ENCODE assay signal across 9 mouse cellular contexts in the genomic region with DNA sequence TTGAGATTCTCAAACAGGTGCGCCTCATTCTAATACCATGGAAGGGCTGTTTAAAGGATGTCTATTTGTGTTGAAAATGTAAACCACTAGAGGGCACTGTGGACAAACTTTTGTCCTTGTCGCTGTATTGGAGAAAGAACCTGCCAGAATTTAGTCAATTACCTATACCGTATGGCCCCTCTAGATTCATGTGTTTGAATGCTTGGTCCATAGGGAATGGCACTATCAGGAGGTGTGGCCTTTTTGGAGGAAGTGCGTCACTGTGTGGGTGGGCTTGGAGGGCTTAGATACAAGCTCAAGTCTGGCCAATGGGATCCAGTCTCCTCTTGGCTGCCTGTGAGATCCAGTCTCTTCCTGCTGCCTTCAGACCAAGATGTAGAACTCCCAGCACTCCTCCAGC.
DNase-seq lines count a peak whose midpoint lies in the region; ATAC-seq and TF ChIP-seq lines count a peak whose summit lies in the region.
"Had no signal": no experiment of that assay in that cellular context is flagged by ENCODE, and none has a peak within 500 bp of the region (broad histone marks: within the 10 kb centered on the region; RNA-seq: fewer than 3 reads in every experiment).

No protein-coding gene starts in this region.

- H3K9me3 ChIP-seq in heart, embryonic 12.5 days (replicated peaks): no peaks in the 10 kb centered on the region
- H3K9me3 ChIP-seq in CH12.LX (replicated peaks; ENCODE audit: low read length): peaks cover 25% of the 10 kb centered on the region
- H3K9me3 ChIP-seq in neural tube, embryonic 12.5 days: 0 out of 2 replicates have a peak, but pooled peaks cover 5% of the 10 kb centered on the region
- H3K9me3 ChIP-seq: limb, embryonic 15.5 days had no signal

- no peak for TF ChIP-seq EP300 in heart, adult 2 months (IDR thresholded peaks at IDR 0.05; ENCODE audit: insufficient read depth, low read depth, low read length)
- no peak for TF ChIP-seq EP300 in CH12.LX (IDR thresholded peaks at IDR 0.05; ENCODE audit: low read length)

- H3K79me2 ChIP-seq in heart, adult 2 months (replicated peaks; ENCODE audit: control insufficient read depth, insufficient read depth, low read length): no peaks in the 10 kb centered on the region; the same call in 1 of the 2 replicates
- no peaks in the 10 kb centered on the region for H3K79me2 ChIP-seq in CH12.LX (replicated peaks; ENCODE audit: control insufficient read depth, extremely low read depth, insufficient read depth, poor library complexity, severe bottlenecking)

- H3K4me1 ChIP-seq in heart, adult 2 months (ENCODE audit: control insufficient read depth, insufficient read depth, low read length): no peaks in the 10 kb centered on the region
- H3K4me1 ChIP-seq in heart, embryonic 12.5 days (replicated peaks): no peaks in the 10 kb centered on the region
- no peaks in the 10 kb centered on the region for H3K4me1 ChIP-seq in CH12.LX (ENCODE audit: control insufficient read depth in 1 of 2, insufficient read depth in 2 of 2)
- H3K4me1 ChIP-seq in neural tube, embryonic 12.5 days: peaks cover 3% of the 10 kb centered on the region; the same call in 1 of the 2 replicates
- H3K4me1 ChIP-seq: limb, embryonic 15.5 days had no signal

- peak; percentile 72 for TF ChIP-seq CTCF in heart, adult 2 months (IDR thresholded peaks at IDR 0.05)
- peak in 1 of 2 experiments; percentile 61; a peak in 2 of 4 replicates for TF ChIP-seq CTCF in CH12.LX (conservative IDR thresholded peaks at IDR 0.05 in 1 of 2, IDR thresholded peaks at IDR 0.05 in 1 of 2; ENCODE audit: low read depth in 2 of 2, low read length in 2 of 2)

- intact Hi-C loops in heart, adult 2 months (cut with DNase I): loop anchor here (1.0 kb wide), 1 partner anchor 805 kb away; no protein-coding TSS in a partner anchor

- H3K27me3 ChIP-seq in heart, adult 2 months (ENCODE audit: control insufficient read depth, insufficient read depth, low read length): no peaks in the 10 kb centered on the region
- no peaks in the 10 kb centered on the region for H3K27me3 ChIP-seq in heart, embryonic 12.5 days (replicated peaks)
- H3K27me3 ChIP-seq in CH12.LX (replicated peaks): peaks cover 7% of the 10 kb centered on the region
- H3K27me3 ChIP-seq in neural tube, embryonic 12.5 days (replicated peaks): no peaks in the 10 kb centered on the region

- peak; percentile 59 for TF ChIP-seq RAD21 in CH12.LX (IDR thresholded peaks at IDR 0.05; ENCODE audit: low read depth, low read length)

- H3K4me3 ChIP-seq in heart, adult 2 months: no peak overlapping the region
- H3K4me3 ChIP-seq in heart, embryonic 12.5 days: no peak overlapping the region
- H3K4me3 ChIP-seq in CH12.LX (replicated peaks in 1 of 3; ENCODE audit: low read depth in 2 of 3, low read length in 2 of 3, poor library complexity in 1 of 3): no peak overlapping the region
- H3K4me3 ChIP-seq in neural tube, embryonic 12.5 days: no peak overlapping the region
- H3K4me3 ChIP-seq: limb, embryonic 15.5 days had no signal

- ATAC-seq in heart, embryonic 12.5 days (ENCODE audit: insufficient number of reproducible peaks, low FRiP score): no peak
- ATAC-seq in neural tube, embryonic 12.5 days (ENCODE audit: low FRiP score, low read depth): peak; percentile 50; the same call in 1 of the 2 replicates

- no peak overlapping the region for H3K27ac ChIP-seq in heart, adult 2 months
- H3K27ac ChIP-seq in heart, embryonic 12.5 days (ENCODE audit: poor library complexity, severe bottlenecking): no peak overlapping the region
- H3K27ac ChIP-seq in CH12.LX (ENCODE audit: insufficient read depth, low read depth): no peak overlapping the region
- H3K27ac ChIP-seq in neural tube, embryonic 12.5 days: no peak overlapping the region
- H3K27ac ChIP-seq: limb, embryonic 15.5 days had no signal

- no peaks in the 10 kb centered on the region for H3K36me3 ChIP-seq in heart, adult 2 months (ENCODE audit: control insufficient read depth, insufficient read depth, low read length)
- H3K36me3 ChIP-seq in heart, embryonic 12.5 days: no peaks in the 10 kb centered on the region
- no peaks in the 10 kb centered on the region for H3K36me3 ChIP-seq in CH12.LX (replicated peaks in 1 of 2; ENCODE audit: control insufficient read depth in 1 of 2, insufficient read depth in 1 of 2, low read length in 1 of 2)
- H3K36me3 ChIP-seq in neural tube, embryonic 12.5 days: no peaks in the 10 kb centered on the region
- H3K36me3 ChIP-seq: limb, embryonic 15.5 days had no signal

- no peak for DNase-seq in heart, adult 2 months
- DNase-seq in CH12.LX (ENCODE audit: extremely low read depth): peak; percentile 52
- DNase-seq in cerebellum, adult 8-10 months: peak; percentile 62
- DNase-seq in frontal cortex, postnatal 14 days (ENCODE audit: low spot score in 2 of 2): peak; percentile 23 to 27
- DNase-seq in layer of hippocampus, postnatal 14 days (ENCODE audit: low spot score in 2 of 2): peak; percentile 41 to 65
- DNase-seq in spleen, postnatal 4 days (ENCODE audit: low spot score in 2 of 2): no peak

- no peak for TF ChIP-seq POLR2A in heart, adult 2 months (IDR thresholded peaks at IDR 0.05; ENCODE audit: insufficient read depth, low read depth, low read length)
- no peak for TF ChIP-seq POLR2A in CH12.LX (IDR thresholded peaks at IDR 0.05; ENCODE audit: low read depth, low read length)

- in situ Hi-C loops in CH12.LX (cut with MboI; ENCODE audit: low pct_ligation_motif_present, low pct_unique_long_range_greater_than_20kb, low sequenced_read_pairs): no loop called here

- 17% methylated on average over 4 of the region's 4 CpGs for WGBS in heart, adult 2 months
- WGBS in heart, embryonic 12.5 days: 23% methylated on average over 4 of the region's 4 CpGs
- WGBS in neural tube, embryonic 12.5 days: 23% methylated on average over 4 of the region's 4 CpGs

- no peak overlapping the region for H3K4me2 ChIP-seq in heart, embryonic 12.5 days
- H3K4me2 ChIP-seq in CH12.LX (ENCODE audit: insufficient read depth, low read depth, poor library complexity, severe bottlenecking): no peak overlapping the region
- no peak overlapping the region for H3K4me2 ChIP-seq in neural tube, embryonic 12.5 days (replicated peaks)
- H3K4me2 ChIP-seq: limb, embryonic 15.5 days had no signal

- H3K9ac ChIP-seq in heart, adult 2 months (ENCODE audit: low read depth, low read length): no peak overlapping the region
- H3K9ac ChIP-seq in heart, embryonic 12.5 days: no peak overlapping the region
- no peak overlapping the region for H3K9ac ChIP-seq in CH12.LX (ENCODE audit: insufficient read depth, low read depth)
- H3K9ac ChIP-seq in neural tube, embryonic 12.5 days: no peak overlapping the region
- H3K9ac ChIP-seq: limb, embryonic 15.5 days had no signal

- dilution Hi-C loops in CH12.LX (cut with MboI; ENCODE audit: extremely low pct_ligation_motif_present, extremely low pct_unique_long_range_greater_than_20kb, low sequenced_read_pairs): no loop called here

TF ChIP-seq in CH12.LX, 34 proteins besides CTCF, POLR2A, EP300 and RAD21:
- TF ChIP-seq ZNF384 (IDR thresholded peaks at IDR 0.05; ENCODE audit: low read depth, low read length): no peak
- peak; percentile 38 for TF ChIP-seq SMC3 (IDR thresholded peaks at IDR 0.05; ENCODE audit: low read depth, low read length)
- TF ChIP-seq MAX (IDR thresholded peaks at IDR 0.05; ENCODE audit: low read length): no peak

Comparison
In these comparisons a context has a peak if more than half of its experiments do, and no peak if none do; other contexts are left out.
1. DNase-seq: peak in CH12.LX (single experiment), cerebellum, adult 8-10 months (single experiment), frontal cortex, postnatal 14 days (2 of 2) and layer of hippocampus, postnatal 14 days (2 of 2); none in heart, adult 2 months (0 of 2) and spleen, postnatal 4 days (0 of 2).